Mouse (Mus musculus) liver, embryonic 14.5 days (tissue): ENCODE data around the gene Plekho2. TPM values are rescaled to one million over a fixed set of nuclear protein-coding genes. Genes with fewer than 3 reads are reported as not detected.

Experiments used
- ATAC-seq: fragments of 200-750 bp; cut with Nextera tagmentation; 2 replicates; pipeline ENCODE4 v1.8.0; 2017; ENCODE audit warnings: moderate number of reproducible peaks, mild to moderate bottlenecking, moderate library complexity; ENCODE audit not compliant: insufficient read depth
- DNase-seq, 3 experiments: peaks; one replicate each; pipeline ENCODE4 v3.0.0-alpha.2; 2012 to 2013; ENCODE audit warnings: low read depth in 3 of 3, low spot score in 3 of 3
- H3K27ac ChIP-seq: fragments of 300-500 bp; sonication (generic); 2 replicates; pipeline ENCODE4 v1.5.1; 2014; ENCODE audit warnings: moderate library complexity, mild to moderate bottlenecking, control low read depth, inconsistent platforms
- H3K27me3 ChIP-seq: fragments of 300-500 bp; sonication (generic); 2 replicates; pipeline ENCODE4 v1.6.1; 2014; ENCODE audit warnings: mild to moderate bottlenecking, low read length, moderate library complexity; ENCODE audit not compliant: control insufficient read depth, insufficient read depth
- H3K36me3 ChIP-seq: fragments of 300-500 bp; sonication (generic); replicated peaks from 2 replicates; pipeline ENCODE4 v1.6.1; 2014; ENCODE audit warnings: low read depth; ENCODE audit not compliant: control insufficient read depth, insufficient read depth
- H3K4me1 ChIP-seq, 2 experiments: fragments of 200-500 bp in 1 of 2; fragments of 300-500 bp in 1 of 2; sonication (generic) in 1 of 2; replicated peaks; 2 replicates each; pipeline ENCODE4 v1.6.1; 2012 to 2014; ENCODE audit warnings: antibody characterized with exemption in 1 of 2, inconsistent platforms in 1 of 2, low read length in 1 of 2; ENCODE audit not compliant: control insufficient read depth in 2 of 2, insufficient read depth in 2 of 2
- H3K4me2 ChIP-seq: fragments of 300-500 bp; sonication (generic); 2 replicates; pipeline ENCODE4 v1.6.1; 2014; ENCODE audit warnings: low read depth, mild to moderate bottlenecking, control low read depth, moderate library complexity
- H3K4me3 ChIP-seq, 2 experiments: fragments of 200-500 bp in 1 of 2; fragments of 300-500 bp in 1 of 2; sonication (generic) in 1 of 2; 2 replicates each; pipeline ENCODE4 v1.5.1; 2012 to 2014; ENCODE audit warnings: low read depth in 2 of 2, low read length in 2 of 2, mild to moderate bottlenecking in 2 of 2, control low read depth in 1 of 2, inconsistent platforms in 1 of 2, moderate library complexity in 1 of 2; ENCODE audit not compliant: insufficient read depth in 1 of 2
- H3K9ac ChIP-seq: fragments of 300-500 bp; sonication (generic); replicated peaks from 2 replicates; pipeline ENCODE4 v1.6.1; 2014; ENCODE audit warnings: mild to moderate bottlenecking, control low read depth, moderate library complexity
- H3K9me3 ChIP-seq: fragments of 300-500 bp; sonication (generic); 2 replicates; pipeline ENCODE4 v1.6.1; 2016; ENCODE audit warnings: low read length, mixed read lengths; ENCODE audit not compliant: control insufficient read depth
- CTCF ChIP-seq: IDR thresholded peaks from 2 replicates; pipeline ENCODE4 v1.5.1; 2016; ENCODE audit warnings: antibody characterized with exemption, low read depth, control low read depth
- EP300 ChIP-seq: IDR thresholded peaks from 2 replicates; pipeline ENCODE4 v1.6.1; 2016; ENCODE audit warnings: antibody characterized with exemption, low read depth
- WGBS: fragments of 180-500 bp; shearing (Covaris S2); extraction: QIAGEN DNeasy Blood & Tissue Kit; methylation state at CpG from one replicate; pipeline ENCODE4 v1.1.7; 2014; ENCODE audit not compliant: insufficient replicate concordance; 5-methylcytosine and 5-hydroxymethylcytosine counted together
- polyA plus RNA-seq, 2 experiments: library from polyadenylated mRNA; depleted of rRNA in 1 of 2; stranded (reverse) in 1 of 2; unstranded in 1 of 2; fragments of >200 nt; fragmentation: Nextera tagmentation in 1 of 2; extraction: Ambion mirVana in 1 of 2; gene quantifications; 2 replicates each; pipeline versions ENCODE4 v1.2.1 to v1.2.3; 2012 to 2014

The Plekho2 gene
- polyA plus RNA-seq, 2 experiments = 15.7 to 21.5 TPM

DNA sequence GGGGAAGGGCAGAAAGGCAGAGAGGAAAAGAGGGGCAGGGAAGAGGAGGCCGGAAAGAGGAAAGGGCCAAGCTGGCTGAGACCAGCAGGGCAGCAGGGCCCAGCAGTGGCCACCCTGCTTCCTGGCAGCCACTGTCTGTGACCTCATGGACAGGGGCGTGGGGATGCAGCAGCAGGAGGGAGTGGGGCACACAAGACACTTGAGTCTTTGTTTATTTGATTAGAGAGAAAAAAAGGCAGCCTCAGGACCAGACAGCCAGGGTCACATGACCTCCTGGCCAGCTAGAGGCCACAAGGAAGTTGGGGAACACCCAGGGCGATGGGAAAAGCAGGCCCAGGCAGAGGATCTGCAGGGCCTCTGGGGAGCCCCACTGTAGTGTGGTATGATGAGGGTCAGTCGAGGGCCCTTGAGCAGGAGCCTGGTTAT, 17.7 kb downstream of the Plekho2 start:
- Histone ChIP-seq H3K27ac (no peak overlapping the region), H3K36me3 (peaks cover 99% of the 10 kb centered on the region), H3K4me3 (no peak overlapping the region), H3K4me2 (no peak overlapping the region), H3K4me1 (peaks cover 12 to 33% of the 10 kb centered on the region in 2 experiments), H3K27me3 (no peaks in the 10 kb centered on the region), H3K9me3 (no peaks in the 10 kb centered on the region), H3K9ac (no peak overlapping the region)
- WGBS = 71% methylated on average over 4 of the region's 4 CpGs
- TF ChIP-seq CTCF = no peak
- TF ChIP-seq EP300 = no peak
- DNase-seq = no peak
- ATAC-seq = 0 out of 2 replicates have a peak, but pooled peaks have one; percentile 18

- no peak overlapping the region for H3K27ac ChIP-seq
- H3K4me1 ChIP-seq = peaks cover 23 to 44% of the 10 kb centered on the region in 2 experiments
- ATAC-seq = no peak
- peaks cover 99% of the 10 kb centered on the region for H3K36me3 ChIP-seq
- H3K4me2 ChIP-seq = no peak overlapping the region
- no peaks in the 10 kb centered on the region for H3K9me3 ChIP-seq
- WGBS = 70% methylated on average over 4 of the region's 4 CpGs
- no peak for DNase-seq
- TF ChIP-seq CTCF (no peak), EP300 (no peak)
- no peak overlapping the region for H3K9ac ChIP-seq
- no peak overlapping the region for H3K4me3 ChIP-seq
- no peaks in the 10 kb centered on the region for H3K27me3 ChIP-seq
Observed at GRCm38 (mm10) chr9:65561016-65561415, 18.8 kb downstream of the Plekho2 start.

DNA sequence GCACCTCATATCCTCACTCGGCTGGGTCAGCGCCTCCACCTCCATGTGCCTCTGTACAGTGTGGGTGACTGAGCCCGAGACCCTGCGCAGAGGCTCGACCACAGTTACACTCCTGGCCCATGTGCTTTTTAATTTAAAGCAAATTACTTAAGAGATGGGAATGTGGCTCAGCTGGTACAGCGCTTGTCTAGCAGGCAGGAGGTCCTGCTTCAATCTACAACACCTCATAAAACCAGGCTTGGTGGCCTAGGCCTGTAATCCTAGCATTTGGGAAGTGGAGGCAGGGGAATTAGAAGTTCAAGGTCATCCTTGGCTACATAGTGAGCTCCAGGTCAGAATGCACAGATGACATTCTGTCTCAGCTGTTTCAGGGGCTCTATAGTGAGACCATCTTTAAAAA, 21.0 kb downstream of the Plekho2 start:
- Histone ChIP-seq H3K36me3 (peaks cover 94% of the 10 kb centered on the region), H3K4me2 (no peak overlapping the region), H3K9ac (no peak overlapping the region), H3K4me3 (no peak overlapping the region), H3K9me3 (no peaks in the 10 kb centered on the region), H3K27ac (no peak overlapping the region), H3K27me3 (no peaks in the 10 kb centered on the region), H3K4me1 (peaks cover 37 to 59% of the 10 kb centered on the region in 2 experiments)
- ATAC-seq = no peak
- no peak for DNase-seq
- 91% methylated on average over 6 of the region's 6 CpGs for WGBS
- TF ChIP-seq CTCF = no peak
- no peak for TF ChIP-seq EP300

DNA sequence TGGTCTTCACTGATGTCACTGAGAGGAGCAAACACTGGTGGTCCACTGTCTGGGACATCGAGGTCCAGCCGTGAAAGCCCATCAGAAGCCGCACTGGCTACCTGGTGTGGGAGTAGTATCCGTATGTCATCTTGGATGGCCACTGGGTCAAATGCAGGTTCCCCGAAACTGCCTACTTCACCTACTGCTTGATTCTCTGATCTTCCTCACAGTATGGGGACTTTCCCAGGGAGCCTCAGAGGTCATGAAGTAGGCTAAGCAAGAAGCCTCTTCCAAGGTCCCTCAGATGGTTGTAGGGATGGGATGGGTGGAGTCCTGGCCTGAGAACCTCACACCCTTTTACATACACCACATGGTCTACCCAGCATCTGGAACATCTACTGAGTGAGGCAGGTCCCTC, 22.9 kb downstream of the Plekho2 start:
- H3K4me1 ChIP-seq = peaks cover 55 to 72% of the 10 kb centered on the region in 2 experiments

DNA sequence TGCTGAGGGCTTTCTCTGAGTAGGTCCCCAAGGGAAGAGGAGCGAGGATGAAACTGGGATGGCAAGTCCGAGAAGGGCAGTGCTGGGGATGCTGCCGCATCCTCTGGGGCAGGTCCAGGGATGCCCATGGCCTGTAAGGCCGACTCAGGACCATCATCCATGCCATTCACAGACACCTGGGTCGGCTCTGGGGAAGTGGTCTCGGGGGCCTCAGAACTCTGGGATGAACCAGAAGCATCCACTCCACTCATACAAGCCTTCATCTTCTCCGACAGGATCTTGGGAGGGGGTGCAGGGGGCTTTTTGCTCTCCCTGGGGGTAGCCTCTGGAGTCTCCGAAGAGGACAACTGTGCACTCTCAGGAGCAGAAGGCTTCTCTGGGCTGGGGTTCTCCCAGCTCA, 23.5 kb downstream of the Plekho2 start:
- H3K27ac ChIP-seq = peak overlapping the region; percentile 94
- 91% methylated on average over 8 of the region's 8 CpGs for WGBS
- no peak for TF ChIP-seq EP300
- no peak for TF ChIP-seq CTCF
- H3K36me3 ChIP-seq = peaks cover 90% of the 10 kb centered on the region
- DNase-seq (no peak), ATAC-seq (no peak)
- H3K4me2 ChIP-seq = no peak overlapping the region
- no peak overlapping the region for H3K4me3 ChIP-seq
- H3K9ac ChIP-seq = 0 out of 2 replicates have a peak overlapping the region, but pooled peaks have one; percentile 28
- H3K9me3 ChIP-seq = no peaks in the 10 kb centered on the region
- H3K4me1 ChIP-seq = peaks cover 61 to 74% of the 10 kb centered on the region in 2 experiments
- H3K27me3 ChIP-seq = no peaks in the 10 kb centered on the region

More for the DNA sequence above, 22.9 kb downstream of the Plekho2 start:
- Histone ChIP-seq H3K4me2 (no peak overlapping the region), H3K9me3 (no peaks in the 10 kb centered on the region), H3K9ac (peak overlapping the region; percentile 28; the same call in 1 of the 2 replicates), H3K4me3 (no peak overlapping the region), H3K36me3 (peaks cover 94% of the 10 kb centered on the region), H3K27ac (peak overlapping the region; percentile 94), H3K27me3 (no peaks in the 10 kb centered on the region)
- TF ChIP-seq CTCF = no peak
- TF ChIP-seq EP300 = no peak
- DNase-seq (no peak), ATAC-seq (no peak)
- WGBS = 86% methylated on average over 5 of the region's 5 CpGs
